Mouse (Mus musculus) liver, embryonic 14 days (tissue): ENCODE measurements around the gene Vgll4. TPM values are rescaled to one million over a fixed set of nuclear protein-coding genes. Genes with fewer than 3 reads are reported as not detected.

Source experiments
- polyA plus RNA-seq: library from polyadenylated mRNA; depleted of rRNA; stranded (reverse); fragments of >200 nt; gene quantifications from 2 replicates; pipeline ENCODE4 v1.2.3, GENCODE M21; 2012; rRNA removed

Vgll4 gene
- 3.9 and 4.4 TPM in 2 replicates for polyA plus RNA-seq

GRCm38 (mm10) chr6:114969213-114970120 lies at the start of gene Vgll4:
TSS of gene Vgll4 (minus strand) at chr6:114969994.

Other genes starting within 250 kb of the Vgll4 start
- 15.1 and 17.0 TPM in 2 replicates for gene Tamm41, start 67.9 kb upstream of the Vgll4 start, polyA plus RNA-seq
- gene Syn2, start 164.9 kb upstream of the Vgll4 start, polyA plus RNA-seq: 0.03 and 0.06 TPM in 2 replicates